Mouse (Mus musculus) liver, postnatal 0 days (tissue): Measurements from ENCODE around the gene Nms.

Experiments
- CTCF ChIP-seq: sonication (generic); IDR thresholded peaks from 2 replicates; pipeline ENCODE4 v1.5.1; 2016; ENCODE audit warnings: antibody characterized with exemption, low read depth
- EP300 ChIP-seq: IDR thresholded peaks from 2 replicates; pipeline ENCODE4 v1.6.1; 2016; ENCODE audit warnings: antibody characterized with exemption, low read depth, mild to moderate bottlenecking

GRCm38 (mm10) chr1:38971712-38972111 lies 32.8 kb downstream of the Nms start:
- TF ChIP-seq CTCF, result no peak
- TF ChIP-seq EP300, result no peak
